Mouse (Mus musculus): ENCODE measurements around the gene Cmah. TPM values are rescaled to one million over a fixed set of nuclear protein-coding genes. Genes with fewer than 3 reads are reported as not detected.
"Not testable (repeated sequence)": the region's sequence is repeated elsewhere in the genome, so short reads cannot be mapped to it uniquely, and the experiment has no call there.

Cmah gene
- total RNA-seq, 4 experiments from 2014 or later: 1.1 to 2.2 (median 1.2) TPM

DNA sequence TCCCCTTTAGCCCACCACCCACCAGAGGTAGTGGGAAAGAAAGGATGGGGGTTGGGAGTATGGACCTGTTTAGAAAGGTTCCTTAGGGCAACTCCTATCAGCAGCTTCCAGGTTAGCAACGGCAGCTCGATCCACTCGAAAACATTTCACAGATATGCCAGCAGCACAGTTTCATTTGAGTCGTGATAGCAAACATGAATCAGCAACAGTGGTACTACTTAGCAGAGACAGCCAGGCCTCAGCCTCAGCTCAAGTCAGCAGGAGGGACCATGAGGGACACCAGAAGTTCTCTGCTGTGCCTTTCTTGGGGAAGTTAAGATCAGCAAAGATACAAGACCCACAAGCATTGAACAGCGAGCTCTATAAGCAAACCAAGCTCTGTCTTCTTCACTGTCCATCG is 13.3 kb downstream of the Cmah start:
- no peak for DNase-seq (ENCODE audit: low spot score in 2 of 2)

DNA sequence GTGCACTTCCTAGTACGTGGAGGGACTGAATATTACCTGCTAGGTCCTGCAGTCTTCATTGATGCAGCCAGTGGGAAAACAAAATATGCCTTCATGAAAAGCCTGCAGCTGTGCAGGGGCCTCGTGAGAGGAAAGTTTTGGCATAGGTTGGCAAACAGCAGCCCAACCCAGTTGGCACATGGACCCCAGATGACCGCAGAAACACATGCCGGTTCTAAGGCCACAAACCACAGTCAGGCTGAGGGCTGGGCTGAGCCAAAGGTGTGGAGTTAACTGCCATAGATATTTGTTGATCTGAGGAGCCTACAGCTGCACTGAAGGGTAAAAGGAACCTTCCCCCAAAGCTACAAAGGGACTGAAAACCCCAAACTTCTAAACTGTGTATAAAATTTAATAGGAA is 14.9 kb downstream of the Cmah start:
- DNase-seq (ENCODE audit: low spot score in 2 of 2): no peak

DNA sequence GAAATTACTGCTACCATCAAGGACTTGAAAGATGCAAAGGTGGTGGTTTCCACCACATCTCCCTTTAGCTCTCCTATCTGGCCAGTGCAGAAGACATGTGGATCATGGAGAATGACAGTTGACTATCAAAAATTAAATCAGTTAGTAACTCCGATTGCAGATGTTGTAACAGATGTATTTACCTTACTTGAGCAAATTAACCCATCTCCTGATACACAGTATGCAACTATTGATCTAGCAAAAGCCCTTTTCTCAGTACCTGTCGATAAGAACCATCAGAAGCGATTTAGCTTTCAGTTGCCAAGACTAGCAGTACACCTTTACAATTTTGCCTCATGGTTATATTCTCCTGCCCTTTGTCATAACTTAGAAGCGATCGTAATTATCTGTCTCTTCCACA is 25.8 kb downstream of the Cmah start:
- no peak for DNase-seq (ENCODE audit: low spot score in 2 of 2)

DNA sequence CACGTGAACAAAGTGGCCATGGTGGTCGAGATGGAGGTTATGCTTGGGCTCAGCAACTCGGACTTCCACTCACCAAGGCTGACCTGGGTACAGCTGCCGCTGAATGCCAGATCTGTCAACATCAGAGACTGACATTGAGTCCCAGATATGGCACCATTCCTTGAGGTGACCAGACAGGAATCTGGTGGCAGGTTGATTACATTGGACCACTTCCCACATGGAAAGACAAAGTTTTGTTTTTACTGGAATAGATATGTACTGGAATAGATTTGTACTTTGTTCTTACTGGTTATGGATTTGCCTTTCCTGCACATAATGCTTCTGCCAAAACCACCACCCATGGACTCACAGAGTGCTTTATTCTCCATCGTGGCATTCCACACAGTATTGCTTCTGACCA is 27.5 kb downstream of the Cmah start:
- no peak for DNase-seq (ENCODE audit: low spot score in 2 of 2)

DNA sequence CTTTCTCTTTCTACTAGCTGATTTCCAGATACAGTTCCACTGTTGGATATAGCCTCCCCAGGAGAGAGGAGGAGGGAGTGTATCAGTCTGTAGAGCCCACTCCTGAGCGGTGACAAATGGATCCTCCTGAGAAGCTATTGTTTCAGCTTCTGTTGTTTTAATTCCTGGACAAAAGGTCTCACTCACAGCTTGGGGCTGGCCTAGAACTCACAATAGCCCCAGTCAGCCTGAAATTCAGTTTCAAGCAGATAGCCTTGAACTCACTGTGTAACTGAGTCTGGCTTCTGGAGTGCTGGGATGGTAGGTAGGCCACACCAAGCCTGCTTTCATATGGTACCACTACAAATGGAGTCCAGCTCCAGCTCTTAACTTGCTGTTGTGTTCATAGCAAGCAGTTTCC is 32.0 kb downstream of the Cmah start:
- no peak for DNase-seq (ENCODE audit: low spot score in 2 of 2)

DNA sequence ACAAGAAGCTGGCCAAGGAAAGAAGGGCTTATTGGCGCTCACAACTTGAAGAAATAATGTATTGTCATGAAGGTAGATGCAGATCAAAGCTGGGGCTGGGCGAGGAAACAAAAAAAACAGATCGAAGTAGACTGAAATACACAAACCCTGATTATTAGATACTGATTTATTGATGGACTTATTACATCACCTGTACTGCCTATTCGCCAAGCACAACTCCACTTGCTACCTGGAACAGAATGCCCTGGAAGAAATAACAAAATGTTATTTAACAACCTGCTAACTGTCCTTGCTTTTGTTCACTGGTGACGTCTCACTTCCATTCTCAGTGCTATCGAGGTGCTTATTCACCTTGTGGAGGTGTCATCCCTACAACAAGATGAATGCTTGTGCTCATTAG is 38.0 kb downstream of the Cmah start:
- DNase-seq (ENCODE audit: low spot score in 2 of 2): no peak

DNA sequence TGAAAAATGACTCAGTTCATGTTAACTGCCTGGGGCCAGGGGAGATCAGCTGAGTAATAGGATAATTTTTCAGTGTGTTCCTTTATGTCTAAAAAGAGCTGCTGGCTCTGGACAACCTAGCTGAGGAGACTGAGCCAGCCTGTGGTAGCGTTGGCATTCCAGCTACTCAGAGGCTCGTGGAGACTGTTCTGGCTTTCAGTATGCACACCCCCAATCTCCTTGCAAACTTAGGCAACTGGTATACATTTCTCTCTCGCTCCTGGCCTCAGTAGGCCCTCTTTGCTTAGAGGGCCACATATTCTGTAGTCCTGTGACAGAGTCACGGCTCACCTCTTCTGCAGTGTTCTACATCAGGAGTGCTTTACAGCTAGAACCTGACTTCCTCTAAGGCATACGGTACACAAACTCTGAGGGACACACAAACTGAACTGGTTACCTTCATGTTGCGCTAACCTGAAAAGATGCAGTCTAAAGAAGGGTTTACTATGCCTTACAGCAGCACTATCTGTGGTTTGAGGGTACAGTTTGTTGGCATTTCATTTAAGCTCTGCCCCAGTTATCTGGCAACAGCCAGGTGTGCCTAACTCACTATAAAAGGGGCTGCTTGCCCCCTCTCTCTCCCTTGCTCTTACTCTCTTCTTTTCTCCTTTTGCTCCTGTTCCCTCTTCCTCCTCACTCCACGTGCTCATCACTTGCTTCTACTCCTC is 45.8 kb downstream of the Cmah start:
- no peak for DNase-seq (ENCODE audit: low spot score in 2 of 2)

DNA sequence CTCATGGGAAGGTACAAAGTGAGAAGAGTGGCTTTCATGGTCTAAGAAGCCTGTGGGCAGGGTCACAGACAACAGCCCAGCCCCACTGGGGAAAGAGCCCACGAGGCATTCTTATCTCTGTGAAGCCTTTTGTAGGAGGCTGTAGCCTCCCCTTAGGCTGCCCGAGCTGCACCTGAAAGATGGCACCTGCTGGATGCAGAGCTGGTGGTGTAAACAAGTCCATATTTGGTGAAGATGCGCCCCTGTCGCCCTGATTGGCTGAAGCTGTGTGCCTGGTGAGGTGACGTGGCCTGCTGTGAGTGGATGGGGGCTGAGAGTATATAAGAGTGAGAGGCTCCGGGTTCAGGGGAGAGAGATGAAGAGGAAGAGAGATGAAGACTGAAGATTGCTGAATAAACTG is 47.4 kb downstream of the Cmah start:
- DNase-seq (ENCODE audit: low spot score in 2 of 2): not testable (repeated sequence)

DNA sequence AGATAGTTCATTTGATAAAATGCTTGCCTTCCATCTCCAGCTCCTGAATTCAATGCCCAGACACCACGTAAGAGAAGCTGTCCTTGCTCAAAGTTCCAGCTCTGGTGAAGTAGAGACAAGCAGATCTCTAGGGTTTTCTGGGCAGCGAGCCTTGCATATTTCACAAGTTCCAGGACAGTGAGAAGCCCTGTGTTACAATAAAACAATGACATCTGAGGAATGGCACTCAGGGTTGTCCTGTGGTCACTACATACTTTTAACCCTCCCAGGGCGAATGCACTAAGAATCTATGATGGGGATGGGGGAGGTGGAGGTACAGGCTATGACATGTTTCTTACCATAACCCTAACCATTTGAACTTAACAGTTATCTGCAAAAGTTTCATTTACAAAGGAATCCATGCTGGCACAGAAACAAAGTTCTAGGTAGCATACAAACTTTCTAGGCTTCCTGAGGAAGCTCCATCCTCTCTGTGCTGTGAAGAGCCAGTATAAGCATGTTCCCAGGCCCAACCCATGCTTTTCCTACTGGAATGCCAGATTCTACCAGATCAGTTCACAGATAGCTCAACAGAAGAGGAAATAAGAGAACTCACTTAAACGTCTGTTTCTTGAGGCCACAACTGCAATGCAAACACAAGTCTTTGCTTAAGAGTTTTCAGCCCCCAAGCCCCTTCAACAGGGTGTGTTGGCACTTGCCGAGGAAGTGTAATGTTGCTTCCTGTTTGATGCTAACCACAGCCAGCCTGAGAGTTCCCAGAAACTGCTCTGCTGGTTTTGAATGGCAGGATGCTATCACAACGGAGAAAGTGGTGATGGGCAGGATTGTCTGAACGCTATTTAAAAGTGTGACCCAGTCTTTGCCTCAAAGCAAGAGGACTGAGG is 48.4 kb downstream of the Cmah start:
- no peak for DNase-seq (ENCODE audit: low spot score in 2 of 2)

DNA sequence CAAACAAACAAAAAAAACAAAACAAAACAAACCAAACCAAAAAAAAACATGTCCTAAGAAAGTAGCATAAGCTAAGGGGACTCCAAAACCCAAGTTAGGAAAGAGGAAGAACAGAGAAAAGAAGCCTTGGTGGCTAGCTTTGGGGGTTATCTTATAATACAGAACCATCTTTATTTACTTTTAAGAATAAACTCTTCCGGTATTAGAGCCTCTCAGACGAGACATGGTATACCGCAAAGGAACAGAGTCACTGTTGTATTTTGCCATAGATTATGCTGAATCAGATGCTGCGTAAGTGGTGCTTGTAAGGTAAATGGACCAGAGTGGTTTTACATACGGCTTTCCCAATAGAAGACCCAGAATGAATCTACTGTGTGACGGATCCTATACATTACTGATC is 53.5 kb downstream of the Cmah start:
- no peak for DNase-seq (ENCODE audit: low spot score in 2 of 2)

DNA sequence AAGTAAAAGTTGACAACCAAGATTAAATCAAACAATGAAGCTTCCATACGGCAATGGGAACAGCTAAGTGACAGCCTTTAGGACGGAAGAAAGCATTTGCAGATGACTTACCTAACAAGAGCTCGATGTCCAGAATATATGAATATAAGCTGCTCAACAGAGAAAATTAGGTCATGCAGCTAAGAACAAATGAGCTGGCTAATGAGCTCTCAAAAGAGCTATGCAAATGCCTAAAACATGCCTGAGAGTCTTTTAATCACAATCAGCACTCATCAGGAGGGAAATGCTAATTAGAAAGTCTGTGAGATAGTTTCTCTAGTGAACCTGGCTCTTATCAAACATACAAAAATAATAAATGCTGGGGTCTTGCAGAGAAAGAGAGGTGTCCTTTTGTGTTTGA is 56.7 kb downstream of the Cmah start:
- DNase-seq (ENCODE audit: low spot score in 2 of 2): no peak

DNA sequence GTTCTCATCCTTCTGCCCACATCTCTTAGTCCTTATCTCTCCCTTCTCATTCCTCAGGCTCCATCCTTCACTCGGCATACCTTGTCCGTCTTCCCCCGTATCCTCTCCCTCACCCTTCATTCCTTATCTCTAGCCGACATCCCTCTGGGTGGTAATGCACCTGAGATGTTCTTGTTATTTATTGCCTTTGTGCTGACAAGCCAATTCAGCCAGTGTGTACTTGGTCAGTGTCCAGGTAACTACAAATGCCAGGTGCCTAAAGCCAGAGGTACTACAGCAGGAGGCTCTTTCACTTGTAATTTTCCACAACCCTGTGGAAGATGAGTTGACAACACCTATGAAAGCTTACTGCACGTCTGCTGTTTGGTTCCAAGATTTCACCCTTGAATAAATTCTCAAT is 64.7 kb downstream of the Cmah start:
- no peak for DNase-seq (ENCODE audit: low spot score in 2 of 2)

DNA sequence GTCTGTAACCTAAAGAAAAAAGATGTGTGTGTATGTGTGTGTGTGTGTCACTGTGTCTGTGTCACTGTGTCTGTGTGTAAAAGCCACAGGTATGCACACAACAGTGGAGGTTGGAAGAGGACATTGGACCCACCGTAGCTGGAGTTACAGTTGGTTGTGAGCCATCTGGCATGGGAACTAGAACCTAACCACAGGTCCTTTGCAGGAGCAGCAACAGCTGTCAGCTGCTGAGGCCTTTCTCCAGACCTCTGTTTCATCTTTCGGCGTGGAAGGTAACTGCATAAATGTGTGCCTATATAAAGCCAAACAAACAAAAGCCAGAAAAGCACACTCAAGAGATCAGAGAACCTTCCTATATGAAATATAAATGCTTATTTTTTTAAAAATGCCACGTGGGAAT is 65.5 kb downstream of the Cmah start:
- no peak for DNase-seq (ENCODE audit: low spot score in 2 of 2)

DNA sequence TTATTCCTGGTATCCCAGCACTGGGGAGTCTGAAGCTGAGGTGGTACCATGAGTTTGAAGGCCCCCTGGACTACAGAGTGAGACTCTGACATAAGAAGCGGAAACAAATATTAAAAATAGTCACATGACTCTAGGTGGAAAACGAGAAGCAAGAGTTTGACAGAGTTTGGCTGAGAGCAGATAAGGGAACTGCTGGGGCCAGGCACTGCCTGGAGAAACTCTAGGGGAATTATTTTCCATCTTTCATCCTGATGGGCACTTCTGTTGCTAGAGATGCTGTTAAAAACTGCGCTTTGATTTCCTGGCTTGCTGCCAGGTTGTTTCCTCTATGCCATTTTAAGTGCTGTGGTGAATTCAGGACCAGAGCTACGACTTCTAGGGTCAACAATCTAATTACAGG is 65.9 kb downstream of the Cmah start:
- no peak for DNase-seq (ENCODE audit: low spot score in 2 of 2)

DNA sequence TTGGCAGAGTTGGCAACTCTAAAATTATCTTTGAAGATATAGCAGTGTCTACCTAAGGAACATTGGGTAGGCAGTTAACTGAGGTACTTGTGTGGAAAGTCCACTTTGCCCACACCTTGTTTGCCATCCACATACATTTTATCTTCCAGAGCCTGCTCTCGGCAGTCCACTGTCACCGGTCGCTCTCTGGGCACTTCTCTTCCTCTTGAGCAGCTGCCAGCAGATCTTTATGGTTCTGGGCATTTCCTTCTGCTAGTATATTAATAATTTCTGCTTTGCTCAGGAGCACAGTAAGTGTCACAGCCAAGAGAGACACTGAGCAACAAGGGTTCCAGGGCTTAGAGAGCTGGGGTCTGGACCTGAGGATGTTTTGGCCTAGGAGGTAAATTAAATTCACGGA is 68.6 kb downstream of the Cmah start:
- DNase-seq (ENCODE audit: low spot score in 2 of 2): no peak

DNA sequence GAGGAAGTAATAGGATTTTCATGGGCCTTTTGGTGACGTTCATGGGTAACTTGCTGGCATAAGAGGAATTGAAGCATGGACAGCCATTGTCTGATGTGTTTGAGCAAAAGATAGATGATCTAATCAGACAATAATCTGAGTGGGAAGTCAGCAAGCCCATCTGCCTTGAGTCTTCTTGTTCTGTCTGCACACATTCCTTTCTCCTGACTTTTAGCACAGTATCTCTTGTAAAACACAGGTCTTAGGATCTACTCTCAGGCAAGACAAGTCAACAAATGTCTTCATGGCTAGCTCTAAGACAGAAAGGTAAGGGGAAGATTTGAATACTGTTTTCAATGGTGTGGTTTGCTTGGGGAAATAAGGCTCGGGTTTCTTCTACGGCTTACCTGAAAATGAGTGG is 70.0 kb downstream of the Cmah start:
- DNase-seq (ENCODE audit: low spot score in 2 of 2): no peak

DNA sequence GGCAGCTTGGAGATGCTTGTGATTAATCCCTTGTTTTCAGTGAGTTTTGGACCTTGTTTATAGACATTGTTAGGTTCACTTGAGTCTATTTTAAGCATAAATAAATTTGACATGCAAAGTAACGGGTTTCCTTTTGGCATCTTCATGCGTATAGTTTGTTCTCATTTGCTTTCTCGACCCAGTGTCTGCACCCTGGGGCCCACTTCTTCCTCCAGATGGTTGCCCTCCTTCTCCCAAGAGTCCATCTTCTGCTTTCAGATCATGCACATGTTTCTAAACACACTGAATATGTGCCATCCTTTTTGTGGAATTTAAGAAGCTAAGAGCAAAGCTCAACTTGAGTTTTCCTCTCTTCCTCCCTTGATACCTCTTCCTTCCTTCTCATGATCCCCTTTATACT is 71.3 kb downstream of the Cmah start:
- DNase-seq (ENCODE audit: low spot score in 2 of 2): no peak

DNA sequence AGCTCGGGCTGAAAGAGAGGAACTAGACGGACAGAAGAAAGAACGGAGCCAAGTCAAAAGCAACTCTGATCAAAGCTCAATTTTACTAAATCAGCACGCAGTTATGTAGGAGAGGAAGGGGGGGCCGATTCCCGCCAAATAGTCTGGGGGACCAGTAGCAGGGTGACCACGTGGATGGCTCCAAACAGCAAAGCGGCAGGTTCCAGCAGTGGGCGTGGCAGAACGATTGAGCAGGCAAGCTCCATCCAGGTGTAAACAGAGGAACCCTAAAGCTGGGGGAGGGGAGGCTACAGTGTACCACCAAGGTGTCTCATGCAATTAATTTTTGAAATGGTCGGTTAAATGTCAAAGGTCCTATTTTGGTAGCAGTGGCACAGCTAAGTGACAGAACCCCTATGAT is 74.6 kb downstream of the Cmah start:
- not testable (repeated sequence) for DNase-seq (ENCODE audit: low spot score in 2 of 2)

DNA sequence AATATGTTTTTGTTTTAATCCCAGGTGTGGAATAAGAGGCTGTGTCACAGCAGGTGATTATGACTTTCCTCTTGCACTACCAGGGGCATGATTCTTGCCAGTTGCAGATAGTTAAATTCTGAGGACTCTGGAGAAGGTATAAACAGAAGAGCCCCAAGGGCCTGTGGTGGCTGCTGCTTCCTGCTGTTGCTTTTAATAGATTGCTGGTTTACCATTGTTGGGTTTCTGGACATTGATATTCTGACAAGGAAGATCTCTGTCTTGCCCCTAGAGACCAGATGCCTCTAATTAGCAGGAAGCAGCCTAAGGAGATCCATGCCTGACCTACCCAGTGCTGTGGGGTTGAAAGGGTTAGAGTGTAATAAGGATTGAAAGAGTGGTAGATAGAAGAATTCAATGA is 75.8 kb downstream of the Cmah start:
- DNase-seq (ENCODE audit: low spot score in 2 of 2): no peak

DNA sequence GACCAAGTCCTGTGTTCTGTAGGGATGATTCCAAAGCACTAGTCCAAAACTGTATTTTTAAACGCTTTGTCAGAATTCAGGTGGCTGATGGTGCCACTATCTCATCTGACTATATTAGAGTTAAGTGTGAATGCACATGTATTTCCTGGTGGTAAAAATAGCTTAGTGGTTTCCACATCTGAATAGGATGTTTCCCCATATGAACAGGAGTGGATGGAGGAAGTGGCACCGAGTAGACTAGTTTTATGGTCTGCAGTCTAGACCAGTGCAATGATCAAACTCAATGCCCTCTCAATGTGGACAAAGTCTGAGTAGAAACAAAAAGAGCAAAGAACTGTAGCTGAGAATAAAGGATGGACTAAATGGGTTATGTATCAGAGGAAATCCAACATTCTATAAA is 79.6 kb downstream of the Cmah start:
- DNase-seq (ENCODE audit: low spot score in 2 of 2): no peak

DNA sequence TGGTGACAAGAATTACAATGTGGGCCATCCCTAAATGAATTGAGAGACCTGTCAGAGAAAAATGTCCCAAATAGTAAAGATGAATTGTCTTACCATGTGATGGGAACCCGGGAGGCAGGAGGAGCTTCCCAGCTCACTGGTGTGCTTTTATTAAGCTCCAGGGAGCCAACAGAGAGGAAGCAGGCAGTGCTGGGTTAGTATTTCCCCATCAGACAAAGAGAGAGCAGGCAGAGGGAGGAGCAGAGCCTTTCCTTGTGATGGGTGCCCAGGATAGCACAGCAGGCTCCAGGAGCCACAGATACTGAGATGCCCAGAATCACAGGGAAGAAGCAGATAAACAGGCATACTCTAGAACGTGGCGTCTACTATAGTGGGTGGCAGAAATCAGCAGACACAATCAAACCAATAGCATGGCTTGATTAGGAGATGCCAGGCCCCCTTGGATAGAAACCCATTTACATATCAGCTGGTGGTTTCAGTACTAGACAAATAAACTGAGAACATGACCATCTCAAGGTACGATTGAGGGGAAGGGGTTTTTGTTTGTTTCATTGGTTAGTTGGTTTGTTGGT is 87.5 kb downstream of the Cmah start:
- DNase-seq (ENCODE audit: low spot score in 2 of 2): no peak

DNA sequence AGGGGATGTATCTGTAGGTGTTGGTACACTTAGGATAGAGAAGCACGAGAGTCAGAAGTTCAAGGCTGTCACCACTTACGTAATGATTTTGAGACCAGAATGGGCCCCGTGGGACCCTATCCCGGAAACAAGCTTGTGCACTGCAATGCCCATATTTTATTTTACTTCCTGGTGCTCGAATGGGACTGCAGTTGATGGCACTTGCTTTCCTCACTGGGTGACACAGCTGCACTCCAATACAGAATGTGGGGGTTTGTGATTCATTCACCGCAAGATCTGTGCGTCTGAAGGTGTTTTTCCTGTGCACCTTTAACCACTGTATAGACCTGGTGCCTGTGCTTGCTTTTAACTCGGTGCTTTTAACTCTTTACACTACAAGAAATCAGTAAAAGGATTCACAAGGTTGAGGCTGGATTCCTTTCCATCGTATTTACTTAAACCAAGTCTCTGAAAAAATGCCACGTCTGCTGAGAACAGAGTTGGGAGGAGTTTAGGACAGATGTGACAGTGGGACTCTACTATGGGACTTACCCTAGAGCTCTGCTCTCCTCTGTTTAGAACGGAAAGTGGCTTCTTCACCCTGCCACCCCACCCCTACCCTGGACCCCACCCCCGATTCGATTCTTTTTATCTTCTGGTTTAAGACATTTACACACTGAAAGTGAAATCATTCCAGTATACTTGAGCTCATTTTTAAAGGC is 88.5 kb downstream of the Cmah start:
- DNase-seq (ENCODE audit: low spot score in 2 of 2): no peak
